Mouse (Mus musculus) heart, postnatal 36 days (tissue): Measurements from ENCODE around the gene Zranb2. TPM values are rescaled to one million over a fixed set of nuclear protein-coding genes. Genes with fewer than 3 reads are reported as not detected.

Experiments
- DNase-seq, 2 experiments: peaks; one replicate each; pipeline ENCODE4 v3.0.0; 2021 to 2022
- intact Hi-C: fragments of 180-260 bp; cut with DNase I; formaldehyde crosslinking; loops from one replicate; pipeline ENCODE4 v1.15.1; 2025
- total RNA-seq, 2 experiments: library from RNA; stranded (reverse); gene quantifications; 2 replicates each; pipeline ENCODE4 v1.2.3; 2021

The Zranb2 gene
- total RNA-seq: 10 to 100 TPM; 36.1 to 36.2 TPM

DNA sequence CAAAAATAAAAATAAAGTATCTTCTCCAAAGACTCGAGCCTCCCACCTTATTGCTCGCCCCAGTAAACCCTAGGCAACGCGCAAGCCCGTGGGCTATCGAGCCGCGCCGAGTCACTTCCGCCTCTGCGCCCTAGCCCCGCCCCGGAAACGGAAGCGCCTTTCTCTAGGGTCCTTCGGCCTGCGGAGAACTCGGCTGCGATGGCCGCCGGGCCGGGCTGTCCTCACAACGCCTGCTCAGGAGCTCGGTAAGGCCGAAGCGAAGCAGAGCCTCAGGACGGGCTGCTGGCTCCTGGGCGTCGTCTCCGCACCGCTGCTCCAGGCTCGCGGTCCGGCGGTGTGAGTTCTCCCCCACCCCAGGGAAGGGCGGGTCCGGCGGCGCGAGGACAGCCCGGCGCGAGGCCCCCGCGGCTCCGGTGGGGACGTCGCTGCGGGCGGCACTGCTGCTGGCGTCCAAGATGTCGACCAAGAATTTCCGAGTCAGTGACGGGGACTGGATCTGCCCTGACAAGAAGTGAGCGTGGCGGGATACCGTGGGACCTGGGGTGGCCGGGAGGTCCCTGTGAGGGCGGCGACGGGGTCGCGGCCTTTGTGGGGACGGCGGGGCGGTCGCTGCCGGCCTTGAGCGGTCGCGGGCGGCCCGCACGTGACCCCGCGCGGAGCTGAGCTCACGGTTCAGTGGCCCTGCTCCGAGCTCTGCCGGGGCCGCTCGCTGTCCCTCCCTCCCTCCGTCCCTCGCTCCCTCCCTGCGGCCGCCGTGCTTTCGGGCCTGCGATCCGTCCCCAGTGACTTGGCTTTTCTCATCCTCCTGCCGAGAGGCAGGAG, at the start of gene Zranb2:
Gene Zranb2 (plus strand): TSS at position 197 of the 822 bp plus-strand sequence.
- intact Hi-C loops: loop anchor here (1.0 to 5.0 kb wide), 2 partner anchors 413 to 498 kb away; partner anchors contain the start of gene Ankrd13c

GRCm38 (mm10) chr3:157492043-157492442, 41.9 kb upstream of the Zranb2 start:
- intact Hi-C loops: no loop called here
- no peak for DNase-seq

More for the DNA sequence above, at the start of gene Zranb2:
- DNase-seq: peak; percentile 97 to 98

DNA sequence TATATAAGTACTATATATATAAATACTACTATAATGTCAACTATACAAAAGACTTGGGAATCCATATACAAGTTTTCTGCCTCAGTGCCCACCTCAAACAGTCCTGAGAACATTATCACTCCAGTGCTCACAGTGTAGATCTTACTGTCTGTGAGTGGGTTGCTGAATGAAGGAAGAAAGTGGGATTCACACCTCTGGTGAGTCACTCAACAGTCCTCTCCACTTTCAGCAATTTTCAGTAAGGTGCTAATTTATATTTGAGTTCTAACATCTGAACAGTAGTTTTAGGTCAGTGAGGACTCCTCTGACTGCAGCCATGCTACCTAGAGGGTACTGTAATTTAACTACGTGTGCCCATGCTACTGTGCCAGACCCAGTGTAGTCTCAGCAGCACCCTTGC, 31.7 kb upstream of the Zranb2 start:
- DNase-seq: no peak
- intact Hi-C loops: no loop called here

GRCm38 (mm10) chr3:157514116-157514796, 19.7 kb upstream of the Zranb2 start:
- DNase-seq: no peak
- intact Hi-C loops: no loop called here

DNA sequence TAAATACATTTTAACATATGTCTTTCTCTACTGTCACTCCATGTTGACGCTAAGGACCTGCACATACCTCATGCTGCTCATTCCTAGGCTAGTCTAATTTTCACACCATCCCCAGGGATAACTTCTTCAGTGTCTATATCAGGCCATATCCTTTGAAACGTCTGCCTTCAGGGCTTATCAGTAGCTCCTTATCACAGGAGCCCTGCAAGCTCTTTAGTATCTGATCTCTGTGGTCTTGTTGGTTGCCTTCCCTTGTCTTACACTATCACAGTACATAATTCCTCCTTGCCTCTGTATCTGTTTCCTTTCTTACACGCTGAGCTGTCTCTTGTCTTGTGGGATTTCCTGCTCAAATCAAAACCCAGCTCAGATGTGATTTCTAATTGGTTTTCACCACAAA, 17.5 kb upstream of the Zranb2 start:
- DNase-seq: no peak
- intact Hi-C loops: no loop called here

DNA sequence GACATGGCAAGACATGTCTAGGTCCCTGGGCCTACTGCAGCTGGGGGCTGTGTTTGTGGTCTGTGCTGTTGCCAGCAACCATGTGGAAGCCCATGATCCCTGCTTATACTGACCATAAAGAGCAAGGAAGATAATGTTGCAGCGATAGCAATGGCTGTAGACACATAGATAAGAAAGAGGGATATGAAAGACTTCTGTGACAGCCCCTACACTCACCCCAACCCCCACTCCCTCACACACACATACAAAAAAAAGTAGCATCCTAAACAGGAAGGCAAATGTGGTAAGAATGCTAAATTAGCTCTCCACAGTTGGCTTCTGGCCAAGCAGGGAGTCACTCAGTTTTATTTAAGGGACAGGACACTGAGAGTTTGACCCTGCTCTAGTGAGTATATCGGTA, 16.0 kb upstream of the Zranb2 start:
- DNase-seq: no peak
- intact Hi-C loops: no loop called here

- DNase-seq: peak; percentile 18
- intact Hi-C loops: loop anchor here (1.0 kb wide), 1 partner anchor 288 kb away; no protein-coding TSS in a partner anchor
Observed at GRCm38 (mm10) chr3:157520433-157520832, 13.5 kb upstream of the Zranb2 start.

GRCm38 (mm10) chr3:157523834-157524233, 10.1 kb upstream of the Zranb2 start:
- intact Hi-C loops: no loop called here

GRCm38 (mm10) chr3:157531585-157531984, 2.4 kb upstream of the Zranb2 start:
- DNase-seq: no peak
- intact Hi-C loops: loop anchor here (5.0 kb wide), 1 partner anchor 501 kb away; no protein-coding TSS in a partner anchor

More at GRCm38 (mm10) chr3:157523834-157524233, 10.1 kb upstream of the Zranb2 start:
- DNase-seq: no peak

- intact Hi-C loops: loop anchor here (1.0 to 5.0 kb wide), 2 partner anchors 412 to 497 kb away; partner anchors contain the start of gene Ankrd13c
- no peak for DNase-seq
Observed at GRCm38 (mm10) chr3:157534786-157535415, 941 bp downstream of the Zranb2 start.

GRCm38 (mm10) chr3:157549323-157549722, 15.4 kb downstream of the Zranb2 start:
- DNase-seq: no peak
- intact Hi-C loops: loop anchor here (10.0 kb wide), 1 partner anchor 465 kb away; no protein-coding TSS in a partner anchor

GRCm38 (mm10) chr3:157549758-157550600, 16.0 kb downstream of the Zranb2 start:
- intact Hi-C loops: loop anchor here (10.0 kb wide), 1 partner anchor 465 kb away; no protein-coding TSS in a partner anchor
- no peak for DNase-seq

- DNase-seq: no peak
- intact Hi-C loops: loop anchor here (1.0 to 10.0 kb wide), 2 partner anchors 152 to 510 kb away; no protein-coding TSS in a partner anchor
Observed at GRCm38 (mm10) chr3:157565196-157565595, 31.2 kb downstream of the Zranb2 start.

- peak in 1 of 2 experiments; percentile 8 for DNase-seq
- intact Hi-C loops: loop anchor here (10.0 kb wide), 1 partner anchor 508 kb away; no protein-coding TSS in a partner anchor
Observed at GRCm38 (mm10) chr3:157566725-157567565, 33.0 kb downstream of the Zranb2 start, which contains the start of gene Ptger3. Ptger3 (plus strand) TSS chr3:157566892.

- intact Hi-C loops: loop anchor here (10.0 kb wide), 1 partner anchor 507 kb away; no protein-coding TSS in a partner anchor
- no peak for DNase-seq
Observed at GRCm38 (mm10) chr3:157567566-157568132, 33.7 kb downstream of the Zranb2 start.

DNA sequence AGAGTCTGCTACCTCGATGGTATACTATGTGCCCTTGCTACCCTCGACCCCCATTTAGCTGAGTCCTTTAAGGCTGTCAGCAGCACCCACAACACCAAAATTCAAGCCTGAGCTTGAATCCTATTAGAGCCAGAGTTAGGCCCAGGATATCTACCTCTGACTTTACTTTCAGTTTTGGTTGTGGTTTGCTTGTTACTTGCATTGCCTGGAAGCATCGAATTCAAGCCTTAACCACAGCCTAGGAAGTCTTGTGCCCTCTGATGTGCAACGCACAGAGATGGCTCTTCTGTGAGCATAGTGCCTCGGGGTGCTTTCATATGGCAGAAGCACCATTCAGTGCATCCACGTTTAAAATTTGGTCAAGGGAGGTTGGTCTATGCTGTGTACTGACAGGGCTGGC, 38.1 kb downstream of the Zranb2 start:
- intact Hi-C loops: no loop called here
- DNase-seq: no peak

- intact Hi-C loops: no loop called here
- no peak for DNase-seq
Observed at GRCm38 (mm10) chr3:157575441-157576342, 41.7 kb downstream of the Zranb2 start.
